20 mouse cellular contexts compared by ENCODE assay signal in genomic region chr10:62089486-62089885, GRCm38 (mm10). TPM values are rescaled to one million over a fixed set of nuclear protein-coding genes. Genes with fewer than 3 reads are reported as not detected.
"Had no signal": no experiment of that assay in that cellular context is flagged by ENCODE, and none has a peak within 500 bp of the region (broad histone marks: within the 10 kb centered on the region; RNA-seq: fewer than 3 reads in every experiment).

No protein-coding gene starts in this region.

- H3K9me3 ChIP-seq: lung, embryonic 15.5 days; midbrain, embryonic 12.5 days; midbrain, embryonic 15.5 days; neural tube, embryonic 12.5 days; stomach, embryonic 15.5 days had no signal

- H3K4me1 ChIP-seq: lung, embryonic 15.5 days; megakaryocyte, embryonic 14.5 days; midbrain, embryonic 12.5 days; midbrain, embryonic 15.5 days; neural tube, embryonic 12.5 days; stomach, embryonic 15.5 days had no signal

- DNase-seq: liver, postnatal 0 days; lung, adult 2 months; lung, postnatal 14 days; lung, postnatal 36 days; right cerebral cortex, postnatal 14 days; thymus, adult 2 months; thymus, postnatal 25 days; thymus, postnatal 4 days had no signal

- H3K4me2 ChIP-seq: lung, embryonic 15.5 days; midbrain, embryonic 12.5 days; midbrain, embryonic 15.5 days; neural tube, embryonic 12.5 days; stomach, embryonic 15.5 days had no signal

- H3K27ac ChIP-seq: lung, embryonic 15.5 days; macrophage; midbrain, embryonic 12.5 days; midbrain, embryonic 15.5 days; neural tube, embryonic 12.5 days; stomach, embryonic 15.5 days; stomach, postnatal 0 days had no signal

- H3K27me3 ChIP-seq: lung, embryonic 15.5 days; midbrain, embryonic 12.5 days; midbrain, embryonic 15.5 days; neural tube, embryonic 12.5 days; stomach, embryonic 15.5 days had no signal

- H3K4me3 ChIP-seq: lung, embryonic 15.5 days; megakaryocyte, embryonic 14.5 days; midbrain, embryonic 12.5 days; midbrain, embryonic 15.5 days; neural tube, embryonic 12.5 days; stomach, embryonic 15.5 days had no signal

- H3K36me3 ChIP-seq: lung, embryonic 15.5 days; midbrain, embryonic 12.5 days; midbrain, embryonic 15.5 days; neural tube, embryonic 12.5 days; stomach, embryonic 15.5 days had no signal

- ATAC-seq: liver, postnatal 0 days; lung, postnatal 0 days; midbrain, embryonic 15.5 days had no signal

- H3K9ac ChIP-seq: liver, postnatal 0 days; lung, embryonic 15.5 days; midbrain, embryonic 12.5 days; midbrain, embryonic 15.5 days; neural tube, embryonic 12.5 days; stomach, embryonic 15.5 days had no signal

RNA-seq across cellular contexts. Expression of gene Neurog3, which starts 43.4 kb away (rescaled TPM):
- polyA plus RNA-seq: liver, postnatal 0 days; lung, adult 2 months; lung, embryonic 15.5 days; lung, postnatal 0 days; macrophage; midbrain, embryonic 12.5 days; midbrain, postnatal 0 days; spleen, adult 2 months; urinary bladder, adult 2 months had no signal

RNA-seq across cellular contexts. Expression of gene Fam241b, which starts 54.2 kb away (rescaled TPM):
- polyA plus RNA-seq: macrophage had no signal
